Mouse (Mus musculus) right cerebral cortex, postnatal 25 days (tissue): Measurements from ENCODE around the gene Cblc.

ENCODE experiments used
- DNase-seq: peaks from one replicate; pipeline ENCODE4 v3.0.0; 2022

Cblc gene

DNA sequence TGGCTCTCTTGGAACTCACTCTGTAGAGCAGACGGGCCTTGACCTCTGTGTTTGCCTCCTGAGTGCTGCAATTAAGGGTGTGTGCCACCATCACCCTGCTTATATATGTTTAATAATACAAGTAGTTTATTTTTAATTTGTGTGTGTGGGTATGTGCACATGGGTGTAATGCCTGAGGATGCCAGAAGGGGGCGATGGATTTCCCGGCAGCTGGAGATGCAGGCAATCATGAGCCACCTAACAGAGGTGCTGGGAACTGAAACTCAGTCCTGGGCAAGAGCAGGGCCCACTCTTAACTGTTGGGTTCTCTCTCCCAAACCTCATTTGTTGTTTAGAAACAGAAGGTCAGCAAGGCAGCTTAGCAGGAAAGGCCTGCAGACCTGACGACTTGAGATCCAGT lies 16.7 kb downstream of the Cblc start:
- DNase-seq, result no peak

DNA sequence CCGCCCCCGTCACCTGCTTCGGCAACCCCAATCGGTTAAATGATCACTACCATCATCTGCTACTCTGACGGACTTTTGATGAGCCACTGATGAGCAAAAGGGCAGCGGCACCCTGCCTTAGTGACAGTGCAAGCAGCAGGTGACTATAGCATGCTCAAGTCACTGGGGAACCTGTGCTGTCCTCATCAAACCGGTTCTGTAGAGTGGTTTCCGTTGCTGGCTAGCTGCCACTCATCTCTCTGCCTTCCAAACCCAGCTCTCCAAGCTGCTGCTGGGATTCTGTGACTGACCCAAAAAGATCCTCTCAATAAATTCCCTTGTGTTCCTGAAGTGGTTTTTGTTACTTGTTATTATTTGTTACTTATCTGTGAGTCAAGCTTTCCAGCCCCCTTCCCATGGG lies 18.0 kb downstream of the Cblc start:
- no peak for DNase-seq

GRCm38 (mm10) chr7:19777049-19777723 lies 19.4 kb downstream of the Cblc start:
- no peak for DNase-seq

DNA sequence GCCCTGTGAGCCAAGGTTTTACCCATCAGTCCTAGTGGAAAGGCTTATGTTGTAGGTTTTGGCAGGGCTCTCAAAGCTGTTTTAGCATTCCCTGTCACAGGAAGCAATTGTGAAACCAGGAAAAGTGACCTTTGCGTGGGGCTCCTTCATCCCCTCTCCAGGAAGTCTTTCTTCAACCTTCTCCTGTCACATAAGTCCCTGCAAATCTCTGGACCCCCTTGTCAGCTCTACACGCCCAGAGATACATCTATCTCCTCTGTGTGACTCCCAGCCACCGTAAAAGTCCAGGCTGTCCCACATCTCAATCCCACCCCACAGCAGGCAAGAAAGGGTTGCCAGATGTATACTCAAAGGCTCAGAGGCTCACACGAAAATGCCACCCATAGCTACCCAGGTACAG lies 24.9 kb downstream of the Cblc start:
- no peak for DNase-seq

GRCm38 (mm10) chr7:19770984-19771391 lies 25.6 kb downstream of the Cblc start, which contains the start of gene Bcam:
Gene Bcam, minus strand, starts transcription at chr7:19771016.
- DNase-seq, result no peak

GRCm38 (mm10) chr7:19770375-19770754 lies 26.2 kb downstream of the Cblc start:
- DNase-seq, result peak; percentile 43

GRCm38 (mm10) chr7:19769434-19770374 lies 26.9 kb downstream of the Cblc start:
- no peak for DNase-seq

GRCm38 (mm10) chr7:19769001-19769400 lies 27.6 kb downstream of the Cblc start:
- DNase-seq, result no peak

- DNase-seq, result no peak
These were observed 28.4 kb downstream of the Cblc start for GRCm38 (mm10) chr7:19768251-19768650.

DNA sequence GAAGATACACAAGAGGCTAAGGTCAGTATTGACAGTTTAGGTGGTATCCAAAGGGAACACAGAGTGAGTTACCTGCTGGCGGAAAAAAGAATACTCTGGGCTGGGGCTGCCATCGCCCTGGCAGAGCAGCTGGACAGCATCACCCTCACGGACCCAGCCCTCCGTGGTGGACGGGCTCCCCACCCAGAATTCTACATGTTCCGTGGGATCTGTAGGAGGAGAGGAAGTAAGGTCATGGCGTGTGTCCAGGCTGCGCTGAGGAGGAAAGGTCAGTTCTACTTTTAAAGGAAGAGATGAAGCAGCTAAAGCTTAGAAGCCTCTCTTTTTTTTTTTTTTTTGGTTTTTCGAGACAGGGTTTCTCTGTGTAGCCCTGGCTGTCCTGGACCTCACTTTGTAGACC lies 32.0 kb downstream of the Cblc start:
- no peak for DNase-seq

GRCm38 (mm10) chr7:19763829-19764477 lies 32.7 kb downstream of the Cblc start:
- no peak for DNase-seq

DNA sequence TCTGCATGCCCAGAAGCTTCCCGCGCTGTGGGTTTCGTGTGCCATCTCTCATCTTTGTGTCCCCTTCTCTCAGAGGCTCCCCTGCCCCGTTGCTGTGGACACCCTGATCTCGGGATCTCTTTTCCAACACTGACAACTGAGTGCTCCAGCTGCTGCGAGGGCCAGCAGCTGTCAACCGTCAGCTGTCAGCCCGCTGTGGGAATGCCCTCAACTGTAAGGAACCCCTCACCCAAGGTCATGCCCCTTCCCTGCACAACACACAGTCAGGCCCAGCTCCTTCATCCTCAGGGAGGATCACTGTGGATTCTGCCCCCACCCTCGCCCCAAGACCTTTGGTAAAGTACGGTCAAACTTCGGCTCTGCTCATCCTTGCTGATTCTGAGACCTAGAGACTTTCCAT lies 34.3 kb downstream of the Cblc start:
- no peak for DNase-seq

DNA sequence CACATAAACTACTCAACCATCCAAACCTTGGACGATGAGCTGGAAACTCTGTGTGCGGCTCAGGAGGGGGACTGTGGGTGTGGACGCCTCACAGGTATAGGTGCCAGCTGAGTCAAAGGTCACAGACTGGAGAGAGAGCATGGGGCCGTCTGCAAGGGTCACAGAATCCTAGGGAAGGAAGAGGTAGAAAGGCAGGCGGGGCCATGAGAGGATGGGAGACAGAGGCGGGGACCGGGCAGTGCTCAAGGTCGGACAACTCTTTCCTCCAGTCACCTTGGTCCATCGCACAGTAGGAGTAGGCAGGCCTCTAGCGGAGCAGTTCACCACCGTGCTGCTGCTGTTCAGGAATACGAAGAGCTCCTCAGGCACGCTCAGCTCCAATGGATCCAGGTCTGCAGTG lies 36.6 kb downstream of the Cblc start:
- DNase-seq, result no peak

DNA sequence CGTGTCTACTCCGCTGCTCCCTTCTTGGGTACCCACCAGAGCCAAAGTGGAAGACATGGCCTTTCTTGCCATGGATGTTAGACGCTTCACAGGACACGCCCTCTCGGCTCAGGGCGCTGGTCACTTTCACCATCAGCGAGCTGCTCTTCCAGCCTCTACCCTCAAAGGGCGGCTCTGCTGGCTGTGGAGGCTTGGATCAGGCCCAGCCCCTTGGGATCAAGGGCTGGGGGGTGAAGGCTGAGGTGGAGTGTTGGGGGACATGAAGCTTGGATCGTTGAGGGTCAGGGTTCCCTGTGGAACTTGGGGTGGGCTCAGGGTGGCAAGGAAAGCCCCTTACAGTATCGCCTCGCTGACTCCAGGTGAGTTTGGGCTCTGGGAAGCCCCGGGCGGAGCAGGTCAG lies 38.0 kb downstream of the Cblc start:
- DNase-seq, result no peak

DNA sequence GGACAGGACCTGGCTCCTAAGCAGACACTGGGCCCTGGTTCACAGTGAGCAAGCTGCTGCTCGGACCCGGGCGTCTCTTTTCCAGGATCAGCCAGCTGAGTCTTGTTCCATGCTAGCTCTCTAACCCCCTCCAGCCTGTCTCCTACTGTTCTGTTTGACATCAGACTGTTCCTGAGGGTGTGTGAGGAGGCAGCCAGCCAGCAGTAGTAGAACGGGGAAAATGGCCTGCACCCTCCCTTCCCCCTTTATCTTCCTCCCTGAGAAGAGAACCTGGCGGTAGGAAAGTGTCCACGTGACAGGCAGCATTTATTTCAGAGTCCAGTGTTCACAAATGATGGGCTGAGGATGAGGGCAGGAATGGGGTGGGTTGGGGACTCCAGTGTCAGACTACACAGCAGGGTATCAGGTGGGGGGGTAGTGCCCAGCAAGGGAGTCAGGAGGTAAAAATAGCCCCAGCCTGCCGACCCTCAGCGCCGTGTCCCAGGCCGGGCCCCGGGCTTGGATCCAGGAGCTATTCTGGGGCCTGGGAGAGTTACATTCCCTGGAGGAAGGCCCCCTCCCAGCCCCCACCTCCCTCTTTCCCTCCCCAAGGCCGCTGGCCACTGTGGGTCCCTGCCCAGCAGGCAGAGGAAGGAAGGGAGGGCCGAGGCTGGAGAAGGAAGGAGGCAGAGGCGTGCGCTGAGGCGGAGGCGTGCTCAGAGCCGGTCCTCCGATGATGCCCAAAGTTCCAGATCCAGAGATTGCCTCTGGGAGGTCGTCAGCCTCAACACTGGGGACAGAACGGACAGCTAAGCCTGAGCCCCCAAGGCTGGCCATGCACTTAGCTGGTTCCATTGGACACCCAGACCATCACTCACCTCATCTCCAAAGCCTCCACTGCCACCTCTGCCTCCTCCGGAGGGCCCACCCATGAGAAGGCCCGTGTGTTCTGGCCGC lies 40.5 kb downstream of the Cblc start:
- no peak for DNase-seq

DNA sequence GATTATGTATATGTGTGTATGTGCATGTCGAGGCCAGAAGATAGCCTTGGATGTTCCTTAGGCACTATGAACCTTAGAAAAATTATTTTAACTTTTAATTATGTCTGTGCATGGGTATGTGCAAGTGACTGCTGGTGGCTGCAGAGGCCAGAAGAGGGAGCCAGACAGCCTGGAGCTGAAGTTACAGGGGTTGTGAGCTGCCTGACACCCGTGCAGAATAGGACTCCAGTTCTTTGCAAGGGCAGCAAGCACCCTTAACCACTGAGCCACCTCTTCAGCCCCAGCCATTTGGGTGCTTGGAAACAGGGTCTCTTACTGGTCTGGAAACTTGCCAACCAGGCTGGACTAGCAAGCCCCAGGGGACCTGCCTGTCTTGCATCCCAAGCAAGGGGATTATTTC lies 41.6 kb downstream of the Cblc start:
- no peak for DNase-seq

DNA sequence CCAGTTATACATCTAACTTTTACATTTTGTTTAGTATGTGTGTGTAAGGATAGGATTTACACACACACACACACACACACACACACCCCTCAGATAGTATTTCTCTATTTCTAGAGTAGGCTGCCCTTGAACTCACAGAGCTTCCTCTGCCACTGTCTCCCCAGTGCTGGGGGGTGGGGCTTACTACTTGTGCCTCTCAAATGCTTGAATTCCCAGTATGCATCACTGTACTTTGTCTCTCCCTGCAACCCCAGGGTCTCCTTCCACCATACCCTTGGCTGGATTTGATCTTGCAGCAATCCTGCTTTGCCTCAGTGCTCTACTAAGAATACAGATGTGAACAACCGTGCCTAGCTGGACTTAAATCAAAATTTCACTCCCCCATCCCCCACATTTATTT lies 42.5 kb downstream of the Cblc start:
- no peak for DNase-seq

GRCm38 (mm10) chr7:19753587-19753986 lies 43.0 kb downstream of the Cblc start:
- DNase-seq, result no peak

DNA sequence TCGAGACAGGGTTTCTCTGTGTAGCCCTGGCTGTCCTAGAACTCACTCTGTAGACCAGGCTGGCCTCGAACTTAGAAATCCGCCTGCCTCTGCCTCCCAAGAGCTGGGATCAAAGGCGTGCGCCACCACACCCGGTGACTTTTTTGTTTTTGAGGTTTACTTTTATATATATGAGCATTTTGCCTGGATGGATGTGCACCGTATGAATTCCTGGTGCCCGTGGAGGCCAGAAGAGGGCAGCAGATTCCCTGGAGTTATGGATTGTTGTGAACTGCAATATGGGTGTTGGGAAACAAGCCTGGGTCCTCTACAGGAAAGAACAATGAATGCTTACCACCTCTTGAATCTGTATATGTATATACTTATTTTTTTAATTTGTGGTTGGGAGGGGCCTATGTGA lies 44.0 kb downstream of the Cblc start:
- no peak for DNase-seq

DNA sequence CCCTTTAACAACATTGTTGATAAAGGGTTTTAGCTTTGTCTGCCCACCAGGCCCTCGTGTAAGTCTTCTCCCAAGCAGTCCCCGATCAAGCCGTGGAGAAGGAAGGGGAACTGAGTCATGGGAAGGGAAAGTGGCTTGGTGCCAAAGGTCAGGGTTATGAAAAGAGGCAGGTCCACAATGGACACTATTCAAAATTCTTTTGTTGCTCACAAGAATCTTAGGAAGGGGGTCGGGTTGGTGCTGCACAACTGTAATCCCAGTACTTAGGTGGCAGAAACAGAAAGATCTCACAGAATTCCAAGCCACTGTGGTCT lies 45.6 kb downstream of the Cblc start:
- no peak for DNase-seq

GRCm38 (mm10) chr7:19750217-19751069 lies 46.2 kb downstream of the Cblc start, which contains the start of gene Nectin2:
Gene Nectin2, minus strand, starts transcription at chr7:19750483.
- DNase-seq, result peak; percentile 81
